Mouse (Mus musculus): ENCODE measurements around the gene Sept6. TPM values are rescaled to one million over a fixed set of nuclear protein-coding genes. Genes with fewer than 3 reads are reported as not detected.
"Not testable (repeated sequence)": the region's sequence is repeated elsewhere in the genome, so short reads cannot be mapped to it uniquely, and the experiment has no call there.

Sept6 gene
- total RNA-seq, 2 experiments from 2014 or later: 4.6 to 5.4 TPM

DNA sequence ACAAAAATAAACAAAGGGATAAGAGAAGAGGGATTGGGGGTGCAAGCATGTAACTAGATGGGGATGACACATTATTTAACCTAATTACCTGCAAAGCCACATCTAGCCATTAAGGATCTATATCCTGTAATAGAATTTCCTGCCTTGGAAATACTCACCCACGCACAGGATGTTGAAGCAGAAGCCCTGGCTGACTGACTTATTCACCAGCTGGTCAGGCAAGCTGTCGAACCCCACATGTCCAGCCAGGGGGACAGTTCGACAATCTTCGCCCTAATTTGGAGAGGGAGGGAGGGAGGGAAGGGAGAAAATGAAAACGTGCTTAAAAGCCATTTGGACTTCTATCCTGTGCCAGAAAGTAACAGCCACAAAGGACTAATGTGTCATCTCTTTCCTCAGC is 16.7 kb downstream of the Sept6 start:
- intact Hi-C loops (cut with DNase I): loop anchor here (5.0 kb wide), 1 partner anchor 333 kb away; no protein-coding TSS in a partner anchor
- no peak for DNase-seq (ENCODE audit: low spot score)

GRCm38 (mm10) chrX:36972951-36973471 is 18.6 kb downstream of the Sept6 start:
- DNase-seq (ENCODE audit: low spot score): no peak
- intact Hi-C loops (cut with DNase I): loop anchor here (5.0 kb wide), 1 partner anchor 331 kb away; no protein-coding TSS in a partner anchor

- no peak for DNase-seq (ENCODE audit: low spot score)
- intact Hi-C loops (cut with DNase I): loop anchor here (5.0 kb wide), 1 partner anchor 329 kb away; no protein-coding TSS in a partner anchor
Measured at GRCm38 (mm10) chrX:36971156-36971555, 20.4 kb downstream of the Sept6 start.

- no peak for DNase-seq (ENCODE audit: low spot score)
- intact Hi-C loops (cut with DNase I): no loop called here
Measured at GRCm38 (mm10) chrX:36969501-36969900, 22.1 kb downstream of the Sept6 start.

DNA sequence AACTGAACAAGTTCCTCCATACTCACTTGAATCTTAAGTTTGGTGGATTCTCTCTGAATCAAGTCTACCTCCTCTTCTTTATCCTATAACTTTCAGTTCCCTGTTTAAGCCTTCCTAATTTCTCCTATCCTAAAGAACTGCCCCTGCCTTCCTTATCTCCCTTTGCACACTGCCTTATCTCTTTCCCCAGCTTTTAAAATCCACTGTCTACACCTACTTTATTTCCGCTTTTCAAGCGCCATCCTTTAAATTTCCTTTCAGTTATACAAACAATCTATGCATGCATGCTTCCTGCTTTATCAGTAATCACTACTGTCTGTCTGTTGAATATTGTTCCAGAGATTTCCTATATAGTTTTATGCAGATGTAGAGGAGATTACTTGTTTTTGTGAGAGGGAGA is 34.9 kb downstream of the Sept6 start:
- DNase-seq (ENCODE audit: low spot score): no peak
- intact Hi-C loops (cut with DNase I): no loop called here

- DNase-seq (ENCODE audit: low spot score): no peak
- intact Hi-C loops (cut with DNase I): no loop called here
Measured at GRCm38 (mm10) chrX:36941106-36941505, 50.5 kb downstream of the Sept6 start.

- intact Hi-C loops (cut with DNase I): no loop called here
- DNase-seq (ENCODE audit: low spot score): peak; percentile 14
Measured at GRCm38 (mm10) chrX:36939806-36940413, 51.7 kb downstream of the Sept6 start.

- intact Hi-C loops (cut with DNase I): no loop called here
- no peak for DNase-seq (ENCODE audit: low spot score)
Measured at GRCm38 (mm10) chrX:36935326-36935966, 56.1 kb downstream of the Sept6 start.

DNA sequence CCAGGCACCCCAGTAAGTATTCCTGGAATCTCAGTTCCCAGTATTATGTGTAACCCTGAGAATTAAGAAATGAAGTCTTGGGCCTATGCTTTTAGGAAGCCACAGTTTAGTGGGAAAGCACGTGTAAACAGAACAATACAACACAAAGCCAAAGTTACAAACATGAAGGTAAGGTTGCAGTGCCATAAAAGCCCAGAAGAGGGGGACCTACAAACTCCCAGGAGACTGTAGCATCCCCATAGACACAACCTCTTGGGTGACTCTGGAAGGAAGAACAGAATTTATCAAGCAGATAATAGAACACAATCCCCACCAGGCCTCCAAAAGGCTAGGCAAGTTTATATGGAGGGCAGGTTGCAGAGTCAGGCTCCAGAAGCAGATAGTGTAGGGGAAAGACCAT is 61.0 kb downstream of the Sept6 start:
- DNase-seq (ENCODE audit: low spot score): no peak
- intact Hi-C loops (cut with DNase I): no loop called here

DNA sequence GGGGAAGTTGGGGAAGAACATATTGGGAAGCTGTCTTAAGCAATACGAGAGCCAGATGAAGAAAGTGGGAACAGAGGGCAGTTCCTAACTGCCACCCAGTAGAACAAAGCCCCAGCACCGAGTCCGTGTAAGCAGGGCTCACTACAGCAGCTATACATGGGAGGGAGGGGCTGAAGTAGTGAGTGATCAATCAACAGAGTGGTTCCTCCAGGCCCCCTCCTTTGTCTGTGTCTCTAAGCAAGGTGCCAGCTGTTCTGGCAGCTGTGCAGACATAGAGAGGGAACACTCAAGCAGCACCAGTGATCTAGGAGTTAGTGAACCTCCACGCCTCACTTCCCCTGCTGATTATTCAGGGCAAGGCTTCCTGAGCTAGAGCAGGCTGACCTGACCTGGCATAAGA is 61.9 kb downstream of the Sept6 start:
- intact Hi-C loops (cut with DNase I): loop anchor here (5.0 kb wide), 1 partner anchor 93 kb away; no protein-coding TSS in a partner anchor
- DNase-seq (ENCODE audit: low spot score): no peak

- intact Hi-C loops (cut with DNase I): loop anchor here (5.0 kb wide), 1 partner anchor 94 kb away; no protein-coding TSS in a partner anchor
- no peak for DNase-seq (ENCODE audit: low spot score)
Measured at GRCm38 (mm10) chrX:36928791-36929190, 62.8 kb downstream of the Sept6 start.

DNA sequence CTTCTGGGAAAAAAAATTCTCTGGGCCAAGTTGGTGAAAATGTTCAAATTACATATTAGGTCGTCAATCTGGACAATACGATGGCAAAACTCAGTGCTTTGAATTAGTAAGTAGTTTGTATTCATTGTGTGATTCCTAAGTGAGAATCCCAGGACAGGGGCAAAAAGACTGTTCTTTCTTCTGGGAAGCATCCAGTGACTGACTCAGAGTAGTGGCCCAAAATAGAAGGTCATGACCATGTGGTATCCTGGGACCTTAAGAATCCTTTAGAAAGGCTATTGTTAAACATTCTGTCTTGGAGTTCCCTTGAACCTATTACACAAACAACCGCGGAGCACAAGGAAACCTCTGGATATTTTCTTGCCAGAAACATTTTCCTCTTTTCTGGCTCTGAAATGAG is 70.2 kb downstream of the Sept6 start:
- no peak for DNase-seq (ENCODE audit: low spot score)
- intact Hi-C loops (cut with DNase I): no loop called here

DNA sequence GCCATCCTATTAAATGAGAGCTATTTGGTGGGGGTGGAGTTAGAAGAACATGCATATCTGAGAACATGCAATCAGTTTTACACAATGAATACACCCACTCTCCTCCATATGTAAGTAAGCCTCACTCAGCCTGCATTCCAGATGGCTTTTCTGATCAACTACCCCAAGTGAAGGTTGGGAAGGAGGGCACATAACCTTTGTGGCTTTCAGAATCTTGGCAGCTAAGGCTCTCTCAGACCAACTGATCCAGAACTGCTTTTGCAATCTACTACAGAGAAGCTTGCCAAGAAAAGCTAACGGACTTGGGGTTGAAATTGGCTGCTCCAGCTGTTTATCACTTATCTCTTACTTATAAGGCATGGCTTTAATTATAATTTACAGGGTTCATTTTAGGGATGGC is 73.8 kb downstream of the Sept6 start:
- DNase-seq (ENCODE audit: low spot score): no peak
- intact Hi-C loops (cut with DNase I): no loop called here

GRCm38 (mm10) chrX:36911343-36911742 is 80.3 kb downstream of the Sept6 start:
- intact Hi-C loops (cut with DNase I): loop anchor here (5.0 kb wide), 1 partner anchor 79 kb away; no protein-coding TSS in a partner anchor

GRCm38 (mm10) chrX:36906539-36906938 is 85.1 kb downstream of the Sept6 start:
- intact Hi-C loops (cut with DNase I): loop anchor here (10.0 kb wide), 1 partner anchor 142 kb away; no protein-coding TSS in a partner anchor
- no peak for DNase-seq (ENCODE audit: low spot score)

More at GRCm38 (mm10) chrX:36911343-36911742, 80.3 kb downstream of the Sept6 start:
- no peak for DNase-seq (ENCODE audit: low spot score)

DNA sequence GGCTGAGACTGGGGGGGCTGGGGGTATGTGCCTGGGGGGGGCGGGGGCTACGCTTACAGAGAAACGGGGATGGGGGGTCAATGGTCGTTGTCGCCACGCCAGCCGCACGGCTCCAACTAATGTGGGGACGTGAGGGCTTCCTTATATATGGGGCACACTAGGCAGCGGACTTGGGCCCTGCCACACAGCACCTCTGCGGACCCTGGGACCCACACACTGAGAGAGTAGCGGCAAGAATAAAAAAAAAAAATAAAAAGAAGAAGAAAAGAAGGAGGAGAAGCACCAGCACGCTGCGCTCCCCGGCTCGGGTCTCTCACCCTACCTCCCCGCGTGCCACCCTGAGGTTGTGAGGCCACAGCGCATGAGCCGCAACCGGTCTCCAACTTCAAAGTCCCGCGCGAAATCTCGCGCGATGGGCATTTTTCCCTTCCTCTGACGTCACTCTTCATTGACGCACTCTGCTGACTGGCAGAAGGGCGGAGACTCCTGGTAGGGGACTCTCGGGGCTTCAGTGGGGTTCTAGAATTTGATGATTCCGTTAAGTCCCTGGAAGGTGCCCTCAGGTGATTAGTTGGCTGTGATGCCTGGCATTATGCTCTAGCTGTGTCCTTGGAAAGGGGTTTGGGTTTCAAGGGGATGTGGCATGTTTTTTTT is 88.4 kb downstream of the Sept6 start:
- DNase-seq (ENCODE audit: low spot score): peak; percentile 88
- intact Hi-C loops (cut with DNase I): loop anchor here (2.0 to 10.0 kb wide), 2 partner anchors 28 to 138 kb away; partner anchors contain the start of gene C330007P06Rik

DNA sequence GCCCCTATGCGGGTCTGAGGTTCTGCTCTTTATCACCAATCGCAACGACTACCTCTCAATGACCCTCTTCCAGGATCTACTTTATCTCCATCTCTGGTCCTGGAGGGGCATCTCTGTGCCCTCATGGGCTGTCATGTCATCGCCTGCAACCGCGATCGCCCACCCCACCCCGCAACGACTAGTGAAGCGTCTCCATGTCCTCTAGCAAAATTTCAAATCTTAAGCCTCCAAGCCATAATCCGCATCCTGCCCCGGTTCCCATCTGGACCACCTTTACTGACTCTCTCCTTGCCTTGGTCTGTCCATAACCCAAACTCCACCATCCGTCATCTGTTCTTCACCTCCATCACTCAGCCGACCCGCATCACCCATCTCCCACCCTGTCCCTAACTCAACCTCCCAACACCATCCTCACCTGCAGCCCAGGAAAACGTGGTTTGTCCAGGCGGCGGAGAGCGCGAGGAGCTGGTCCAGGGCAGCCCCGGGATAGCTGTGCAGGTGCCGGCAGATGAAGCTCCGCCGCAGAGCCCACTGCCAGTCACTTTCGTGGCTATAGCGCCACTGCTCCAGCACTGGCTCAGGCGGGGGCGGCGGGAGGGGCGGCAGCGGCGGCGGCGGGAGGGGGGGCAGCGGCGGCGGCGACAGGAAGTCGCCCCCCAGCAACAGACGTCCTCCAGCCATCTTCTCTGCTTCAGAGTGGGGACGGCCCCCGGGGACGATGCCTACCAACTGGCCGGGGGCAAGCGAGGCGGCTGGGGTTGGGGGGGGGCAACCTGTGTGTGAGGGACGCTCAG is 89.1 kb downstream of the Sept6 start, which contains the start of gene Nkrf:
Nkrf (minus strand) TSS at position 579 of the 794 bp plus-strand sequence.
- DNase-seq (ENCODE audit: low spot score): no peak
- intact Hi-C loops (cut with DNase I): loop anchor here (2.0 to 10.0 kb wide), 2 partner anchors 28 to 138 kb away; partner anchors contain the start of gene C330007P06Rik

DNA sequence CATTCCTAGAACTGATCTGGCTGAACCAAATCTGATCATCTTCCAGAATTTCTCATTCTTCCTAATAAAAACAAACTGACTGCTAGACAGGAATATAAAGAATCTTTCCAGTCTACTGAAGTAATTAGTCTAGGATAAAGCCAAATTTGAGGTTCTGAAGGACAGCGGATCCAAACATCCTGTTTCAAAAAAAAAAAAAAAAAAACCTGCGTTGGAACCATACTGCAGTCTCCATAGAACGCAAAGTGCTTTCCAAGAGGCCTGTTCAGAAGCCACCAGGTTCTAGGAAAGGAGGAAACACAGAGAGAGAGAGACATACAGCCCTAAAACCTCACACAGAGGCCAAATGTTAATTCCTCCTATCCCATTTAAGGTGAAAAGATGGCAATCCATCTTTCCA is 89.9 kb downstream of the Sept6 start:
- intact Hi-C loops (cut with DNase I): loop anchor here (2.0 to 10.0 kb wide), 2 partner anchors 27 to 137 kb away; partner anchors contain the start of gene C330007P06Rik
- DNase-seq (ENCODE audit: low spot score): no peak

GRCm38 (mm10) chrX:36898931-36899330 is 92.7 kb downstream of the Sept6 start:
- DNase-seq (ENCODE audit: low spot score); intact Hi-C loops (cut with DNase I): not testable (repeated sequence)
